9 mouse cellular contexts compared by ENCODE assay signal in the genomic region with DNA sequence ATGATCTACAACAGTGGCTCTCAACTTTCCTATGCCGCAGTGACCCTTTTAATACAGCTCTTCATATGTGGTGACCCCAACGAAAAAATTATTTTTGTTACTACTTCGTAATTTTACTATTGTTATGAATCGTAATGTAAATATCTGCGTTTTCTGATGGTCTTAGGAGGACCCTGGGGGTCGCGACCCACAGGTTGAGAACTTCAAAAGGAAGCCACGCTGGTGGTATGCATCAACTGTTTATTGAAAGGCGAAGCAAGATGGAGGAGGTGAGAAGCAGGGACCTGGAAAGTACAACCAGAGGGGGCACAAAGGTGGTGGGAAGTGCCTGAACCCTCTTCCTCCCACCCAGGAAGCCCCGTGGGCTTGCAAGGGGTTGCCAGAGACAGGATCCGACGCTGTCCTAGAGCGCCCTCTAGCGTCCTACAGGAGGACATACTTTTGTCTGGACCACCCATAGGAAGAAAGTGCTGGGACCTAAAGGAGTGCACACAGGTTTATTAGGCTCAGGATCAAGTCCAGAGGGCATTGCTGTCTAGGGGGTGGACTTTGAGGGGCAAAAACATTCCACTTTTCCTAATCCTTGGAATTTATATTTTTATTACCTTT. TPM values are rescaled to one million over a fixed set of nuclear protein-coding genes. Genes with fewer than 3 reads are reported as not detected.
A peak's percentile ranks its signal among the peaks of the same experiment; 100 is the strongest.
DNase-seq lines count a peak whose midpoint lies in the region; ATAC-seq and TF ChIP-seq lines count a peak whose summit lies in the region.
"Had no signal": no experiment of that assay in that cellular context is flagged by ENCODE, and none has a peak within 500 bp of the region (broad histone marks: within the 10 kb centered on the region; RNA-seq: fewer than 3 reads in every experiment).

No protein-coding gene starts in this region.

- peaks cover 4% of the 10 kb centered on the region; the same call in 1 of the 2 replicates for H3K27me3 ChIP-seq in heart, embryonic 12.5 days (replicated peaks)
- no peaks in the 10 kb centered on the region for H3K27me3 ChIP-seq in stomach, embryonic 15.5 days (replicated peaks)

- H3K4me1 ChIP-seq in heart, embryonic 12.5 days (replicated peaks) = peaks cover 14% of the 10 kb centered on the region
- peaks cover 7% of the 10 kb centered on the region; the same call in 1 of the 2 replicates for H3K4me1 ChIP-seq in stomach, embryonic 15.5 days

- peak; percentile 67 for ATAC-seq in common myeloid progenitor, adult 5-6 weeks (replicated peaks; ENCODE audit: low read depth, poor library complexity, severe bottlenecking)
- ATAC-seq in heart, embryonic 12.5 days (ENCODE audit: insufficient number of reproducible peaks, low FRiP score) = no peak
- no peak for ATAC-seq in stomach, embryonic 15.5 days (ENCODE audit: insufficient read depth, low FRiP score, low read depth)

- no peak overlapping the region for H3K9ac ChIP-seq in heart, embryonic 12.5 days
- H3K9ac ChIP-seq in stomach, embryonic 15.5 days = no peak overlapping the region

- peak; percentile 50 for DNase-seq in gastrocnemius, adult 2 months
- DNase-seq in gastrocnemius, postnatal 36 days = no peak
- peak; percentile 91 for DNase-seq in R1 (ENCODE audit: low read depth, low spot score)
- peak; percentile 60 for DNase-seq in kidney, postnatal 14 days
- peak; percentile 88 for DNase-seq in mesoderm, embryonic 11.5 days (ENCODE audit: low read depth, low spot score)

- H3K4me3 ChIP-seq in gastrocnemius, adult 2 months = peak overlapping the region; percentile 43; the same call in 1 of the 2 replicates
- no peak overlapping the region for H3K4me3 ChIP-seq in heart, embryonic 12.5 days
- no peak overlapping the region for H3K4me3 ChIP-seq in stomach, embryonic 15.5 days (replicated peaks)

- intact Hi-C loops in gastrocnemius, adult 2 months (cut with DNase I) = loop anchor here (5.0 kb wide), 1 partner anchor 341 kb away; no protein-coding TSS in a partner anchor
- intact Hi-C loops in gastrocnemius, postnatal 36 days (cut with DNase I) = loop anchor here (5.0 kb wide), 1 partner anchor 256 kb away; no protein-coding TSS in a partner anchor

- WGBS in heart, embryonic 12.5 days = 30% methylated on average over 14 of the region's 14 CpGs
- WGBS in stomach, embryonic 15.5 days = 29% methylated on average over 14 of the region's 14 CpGs

- H3K9me3 ChIP-seq in heart, embryonic 12.5 days (replicated peaks) = no peaks in the 10 kb centered on the region
- H3K9me3 ChIP-seq in stomach, embryonic 15.5 days = no peaks in the 10 kb centered on the region

- H3K36me3 ChIP-seq in heart, embryonic 12.5 days = no peaks in the 10 kb centered on the region
- no peaks in the 10 kb centered on the region for H3K36me3 ChIP-seq in stomach, embryonic 15.5 days

- H3K4me2 ChIP-seq in heart, embryonic 12.5 days = peak overlapping the region; percentile 44
- H3K4me2 ChIP-seq in stomach, embryonic 15.5 days = peak overlapping the region; percentile 34

- TF ChIP-seq CTCF in gastrocnemius, adult 2 months (IDR thresholded peaks at IDR 0.05) = peak; percentile 95

- H3K27ac ChIP-seq in gastrocnemius, adult 2 months = no peak overlapping the region
- H3K27ac ChIP-seq in heart, embryonic 12.5 days (ENCODE audit: poor library complexity, severe bottlenecking) = no peak overlapping the region
- no peak overlapping the region for H3K27ac ChIP-seq in stomach, embryonic 15.5 days
- H3K27ac ChIP-seq: macrophage had no signal

RNA-seq across cellular contexts. Expression of gene Nrsn2, which starts 7.8 kb away (rescaled TPM):
- total RNA-seq in gastrocnemius, adult 2 months (2021) = not detected
- not detected for total RNA-seq in gastrocnemius, postnatal 36 days (2021)
- not detected in 2 replicates for total RNA-seq in common myeloid progenitor, adult 5-6 weeks (2017)
- polyA plus RNA-seq in heart, embryonic 12.5 days (2016; fragmentation: Nextera tagmentation; extraction: Ambion mirVana) = 3.4 and 3.8 TPM in 2 replicates
- polyA plus RNA-seq in stomach, embryonic 15.5 days (2015; fragmentation: Nextera tagmentation; extraction: Ambion mirVana) = 2.0 and 2.3 TPM in 2 replicates
- polyA plus RNA-seq: macrophage had no signal

RNA-seq across cellular contexts. Expression of gene Trib3, which starts 24.8 kb away (rescaled TPM):
- 1 to 10 TPM; 1.2 to 1.4 TPM for total RNA-seq in gastrocnemius, adult 2 months (2021)
- total RNA-seq in gastrocnemius, postnatal 36 days (2021) = 1 to 10 TPM in 1 of 2 experiments, under 1 TPM in 1; 0.62 to 1.5 TPM
- total RNA-seq in common myeloid progenitor, adult 5-6 weeks (2017) = not detected in 2 replicates
- polyA plus RNA-seq in heart, embryonic 12.5 days (2016; fragmentation: Nextera tagmentation; extraction: Ambion mirVana) = 8.5 and 10.1 TPM in 2 replicates
- polyA plus RNA-seq in stomach, embryonic 15.5 days (2015; fragmentation: Nextera tagmentation; extraction: Ambion mirVana) = 2.1 and 2.2 TPM in 2 replicates

RNA-seq across cellular contexts. Expression of gene Sox12, which starts 29.2 kb away (rescaled TPM):
- under 1 TPM; 0.53 to 0.79 TPM for total RNA-seq in gastrocnemius, adult 2 months (2021)
- 1 to 10 TPM; 1.4 to 1.5 TPM for total RNA-seq in gastrocnemius, postnatal 36 days (2021)
- 3.3 and 3.7 TPM in 2 replicates for total RNA-seq in common myeloid progenitor, adult 5-6 weeks (2017)
- polyA plus RNA-seq in heart, embryonic 12.5 days (2016; fragmentation: Nextera tagmentation; extraction: Ambion mirVana) = 11.5 TPM in 2 replicates
- polyA plus RNA-seq in stomach, embryonic 15.5 days (2015; fragmentation: Nextera tagmentation; extraction: Ambion mirVana) = 7.2 and 8.0 TPM in 2 replicates

RNA-seq across cellular contexts. Expression of gene Rbck1, which starts 36.2 kb away (rescaled TPM):
- total RNA-seq in gastrocnemius, adult 2 months (2021) = 10 to 100 TPM; 27.0 to 31.1 TPM
- total RNA-seq in gastrocnemius, postnatal 36 days (2021) = 10 to 100 TPM; 24.4 to 31.6 TPM
- 45.6 and 61.9 TPM in 2 replicates for total RNA-seq in common myeloid progenitor, adult 5-6 weeks (2017)
- polyA plus RNA-seq in heart, embryonic 12.5 days (2016; fragmentation: Nextera tagmentation; extraction: Ambion mirVana) = 65.3 and 68.9 TPM in 2 replicates
- polyA plus RNA-seq in stomach, embryonic 15.5 days (2015; fragmentation: Nextera tagmentation; extraction: Ambion mirVana) = 81.9 and 86.5 TPM in 2 replicates

RNA-seq across cellular contexts. Expression of gene Zcchc3, which starts 46.2 kb away (rescaled TPM):
- 1 to 10 TPM; 1.1 to 1.8 TPM for total RNA-seq in gastrocnemius, adult 2 months (2021)
- total RNA-seq in gastrocnemius, postnatal 36 days (2021) = 1 to 10 TPM in 1 of 2 experiments, under 1 TPM in 1; 0.84 to 2.1 TPM
- total RNA-seq in common myeloid progenitor, adult 5-6 weeks (2017) = 3.7 and 4.3 TPM in 2 replicates
- 61.4 and 64.9 TPM in 2 replicates for polyA plus RNA-seq in heart, embryonic 12.5 days (2016; fragmentation: Nextera tagmentation; extraction: Ambion mirVana)
- 40.0 and 40.1 TPM in 2 replicates for polyA plus RNA-seq in stomach, embryonic 15.5 days (2015; fragmentation: Nextera tagmentation; extraction: Ambion mirVana)

Comparison
In these comparisons a context has a peak if more than half of its experiments do, and no peak if none do; other contexts are left out.
1. DNase-seq: peak in gastrocnemius, adult 2 months (single experiment), R1 (single experiment), kidney, postnatal 14 days (single experiment) and mesoderm, embryonic 11.5 days (single experiment); none in gastrocnemius, postnatal 36 days (0 of 2).